Mouse (Mus musculus) neural tube, embryonic 13.5 days (tissue): ENCODE measurements around the gene Kbtbd4. TPM values are rescaled to one million over a fixed set of nuclear protein-coding genes. Genes with fewer than 3 reads are reported as not detected.

Experiments
- ATAC-seq: fragments of 200-750 bp; cut with Nextera tagmentation; 2 replicates; pipeline ENCODE4 v1.8.0; 2017; ENCODE audit warnings: low read depth, mild to moderate bottlenecking, moderate TSS enrichment, moderate library complexity
- H3K27ac ChIP-seq: fragments of 300-500 bp; sonication (generic); replicated peaks from 2 replicates; pipeline ENCODE4 v1.5.1; 2015; ENCODE audit warnings: moderate library complexity, mild to moderate bottlenecking, inconsistent platforms
- H3K27me3 ChIP-seq: fragments of 300-500 bp; sonication (generic); 2 replicates; pipeline ENCODE4 v1.6.1; 2015; ENCODE audit warnings: mild to moderate bottlenecking, inconsistent platforms
- H3K36me3 ChIP-seq: fragments of 300-500 bp; sonication (generic); 2 replicates; pipeline ENCODE4 v1.6.1; 2015; ENCODE audit warnings: mild to moderate bottlenecking, inconsistent platforms
- H3K4me1 ChIP-seq: fragments of 300-500 bp; sonication (generic); replicated peaks from 2 replicates; pipeline ENCODE4 v1.6.1; 2015; ENCODE audit warnings: inconsistent platforms
- H3K4me2 ChIP-seq: fragments of 300-500 bp; sonication (generic); 2 replicates; pipeline ENCODE4 v1.6.1; 2015; ENCODE audit warnings: inconsistent platforms, mild to moderate bottlenecking, moderate library complexity
- H3K4me3 ChIP-seq: fragments of 300-500 bp; sonication (generic); 2 replicates; pipeline ENCODE4 v1.5.1; 2015; ENCODE audit warnings: mild to moderate bottlenecking, inconsistent platforms
- H3K9ac ChIP-seq: fragments of 300-500 bp; sonication (generic); 2 replicates; pipeline ENCODE4 v1.6.1; 2015; ENCODE audit warnings: moderate library complexity, mild to moderate bottlenecking, inconsistent platforms
- H3K9me3 ChIP-seq: fragments of 300-500 bp; sonication (generic); 2 replicates; pipeline ENCODE4 v1.6.1; 2016; ENCODE audit warnings: inconsistent platforms
- WGBS: fragments of 180-500 bp; shearing (Covaris S2); methylation state at CpG from one replicate; pipeline ENCODE4 v1.1.7; 2015; 5-methylcytosine and 5-hydroxymethylcytosine counted together
- polyA plus RNA-seq: library from polyadenylated mRNA; unstranded; fragments of >200 nt; fragmentation: Nextera tagmentation; extraction: Ambion mirVana; gene quantifications from 2 replicates; pipeline ENCODE4 v1.2.1, GENCODE M21; 2015

Kbtbd4 gene
- polyA plus RNA-seq, result 51.2 and 51.6 TPM in 2 replicates

GRCm38 (mm10) chr2:90904076-90904855, at the start of gene Kbtbd4, which contains the start of gene Ndufs3:
Gene Kbtbd4 (plus strand): TSS chr2:90904740.
Gene Ndufs3 (minus strand): TSS chr2:90904827.
- no peaks in the 10 kb centered on the region for H3K27me3 ChIP-seq
- H3K36me3 ChIP-seq, result peaks cover 53% of the 10 kb centered on the region
- WGBS, result under 1% methylated on average over 43 of the region's 43 CpGs
- peak within 1 kb of the TSS; percentile 95 for H3K4me3 ChIP-seq
- H3K4me1 ChIP-seq, result peaks cover 37% of the 10 kb centered on the region
- peak within 1 kb of the TSS; percentile 97 for H3K9ac ChIP-seq
- H3K9me3 ChIP-seq, result no peaks in the 10 kb centered on the region
- peak within 1 kb of the TSS; percentile 96 for H3K27ac ChIP-seq
- peak; percentile 94 for ATAC-seq
- peak within 1 kb of the TSS; percentile 85 for H3K4me2 ChIP-seq

GRCm38 (mm10) chr2:90861486-90861885, 43.1 kb upstream of the Kbtbd4 start:
- Histone ChIP-seq H3K9me3 (no peaks in the 10 kb centered on the region), H3K4me3 (no peak overlapping the region), H3K27me3 (no peaks in the 10 kb centered on the region), H3K4me2 (no peak overlapping the region), H3K27ac (no peak overlapping the region), H3K9ac (no peak overlapping the region), H3K4me1 (no peaks in the 10 kb centered on the region), H3K36me3 (peaks cover 86% of the 10 kb centered on the region)
- 90% methylated on average over 2 of the region's 2 CpGs for WGBS
- no peak for ATAC-seq

- no peak for ATAC-seq
- peak overlapping the region; percentile 59; the same call in 1 of the 2 replicates for H3K27ac ChIP-seq
Measured at GRCm38 (mm10) chr2:90864184-90864583, 40.4 kb upstream of the Kbtbd4 start.

DNA sequence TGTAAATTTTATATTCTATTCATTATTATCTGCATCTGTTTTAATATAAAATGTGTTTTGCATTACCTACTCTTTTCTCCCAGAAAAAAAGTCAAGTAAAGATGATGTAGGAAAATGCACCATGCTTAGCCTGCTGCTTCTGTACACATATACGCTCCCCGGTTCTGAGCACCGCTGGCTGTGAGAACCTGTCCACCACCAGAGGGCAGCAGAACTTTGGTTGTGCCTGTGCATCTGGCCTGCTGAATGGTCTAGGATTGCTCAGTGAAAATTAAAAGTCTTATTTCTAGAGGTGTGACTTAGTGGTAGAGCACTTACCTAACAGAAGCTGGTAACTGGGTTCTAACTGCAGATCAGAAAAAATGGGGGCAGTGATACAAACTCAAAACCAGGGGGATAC, 38.0 kb upstream of the Kbtbd4 start:
- Histone ChIP-seq H3K4me2 (no peak overlapping the region), H3K27ac (no peak overlapping the region), H3K4me1 (peaks cover 3% of the 10 kb centered on the region; the same call in 1 of the 2 replicates), H3K27me3 (no peaks in the 10 kb centered on the region), H3K9ac (no peak overlapping the region), H3K4me3 (no peak overlapping the region), H3K9me3 (no peaks in the 10 kb centered on the region), H3K36me3 (peaks cover 62% of the 10 kb centered on the region)
- WGBS, result 29% methylated on average over 3 of the region's 3 CpGs
- peak; percentile 84 for ATAC-seq

More at GRCm38 (mm10) chr2:90864184-90864583, 40.4 kb upstream of the Kbtbd4 start:
- Histone ChIP-seq H3K27me3 (no peaks in the 10 kb centered on the region), H3K9ac (no peak overlapping the region), H3K4me1 (no peaks in the 10 kb centered on the region), H3K36me3 (peaks cover 83% of the 10 kb centered on the region), H3K9me3 (no peaks in the 10 kb centered on the region), H3K4me2 (no peak overlapping the region), H3K4me3 (no peak overlapping the region)

DNA sequence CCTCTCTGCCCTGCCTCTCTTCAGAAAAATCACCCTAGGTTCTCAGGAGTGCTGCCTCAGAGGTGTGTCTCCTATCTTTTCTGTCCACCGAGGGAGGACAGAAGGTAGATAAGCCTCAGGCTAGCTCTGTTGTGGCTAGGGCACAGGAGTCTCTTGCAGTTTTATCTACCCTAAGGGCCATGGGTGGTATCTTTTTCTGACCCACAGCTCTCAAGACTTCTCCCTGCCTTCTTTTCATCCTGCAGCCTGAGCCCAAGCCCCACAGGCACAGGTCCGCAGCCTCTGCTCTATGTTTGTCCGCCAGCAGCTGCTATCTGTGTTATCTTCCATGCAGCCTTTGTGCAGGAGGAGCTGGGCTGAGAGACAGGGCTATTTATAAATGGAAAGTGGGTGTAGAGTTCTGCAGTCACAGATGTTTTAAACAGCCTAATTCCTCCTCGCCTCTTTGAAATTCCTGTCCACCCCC, 34.4 kb upstream of the Kbtbd4 start:
- 0 out of 2 replicates have a peak, but pooled peaks have one; percentile 13 for ATAC-seq
- Histone ChIP-seq H3K9me3 (no peaks in the 10 kb centered on the region), H3K27me3 (no peaks in the 10 kb centered on the region), H3K4me3 (no peak overlapping the region), H3K4me2 (no peak overlapping the region), H3K9ac (0 out of 2 replicates have a peak overlapping the region, but pooled peaks have one; percentile 22), H3K27ac (no peak overlapping the region), H3K36me3 (peaks cover 29% of the 10 kb centered on the region), H3K4me1 (peaks cover 13% of the 10 kb centered on the region; the same call in 1 of the 2 replicates)
- WGBS, result 44% methylated on average over 4 of the region's 4 CpGs

- Histone ChIP-seq H3K9me3 (no peaks in the 10 kb centered on the region), H3K4me1 (peaks cover 13% of the 10 kb centered on the region; the same call in 1 of the 2 replicates), H3K27me3 (no peaks in the 10 kb centered on the region), H3K27ac (no peak overlapping the region), H3K36me3 (peaks cover 18% of the 10 kb centered on the region), H3K4me3 (no peak overlapping the region), H3K4me2 (no peak overlapping the region), H3K9ac (no peak overlapping the region)
- WGBS, result 63% methylated on average over 8 of the region's 8 CpGs
- ATAC-seq, result no peak
Measured at GRCm38 (mm10) chr2:90871180-90871961, 33.2 kb upstream of the Kbtbd4 start.

DNA sequence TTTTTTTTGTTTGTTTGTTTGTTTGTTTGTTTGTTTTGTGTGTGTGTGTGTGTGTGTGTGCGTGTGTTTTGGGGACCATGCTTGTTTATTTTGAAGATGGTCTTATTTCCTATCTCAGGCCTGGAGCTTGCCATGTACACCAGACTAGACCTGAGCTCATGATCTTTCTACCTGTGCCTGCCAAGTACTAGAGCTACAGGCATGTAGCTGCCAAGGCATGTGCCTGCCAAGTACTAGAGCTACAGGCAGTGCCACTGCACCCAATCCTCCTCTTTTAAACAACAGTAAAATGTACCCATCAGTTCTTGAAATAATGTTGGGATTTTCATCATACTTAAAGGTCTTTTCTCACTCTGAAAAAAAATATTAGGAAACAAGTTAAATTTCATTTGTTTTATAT, 30.5 kb upstream of the Kbtbd4 start:
- H3K4me2 ChIP-seq, result no peak overlapping the region
- ATAC-seq, result no peak
- 92% methylated on average over 1 of the region's 1 CpGs for WGBS
- H3K27ac ChIP-seq, result no peak overlapping the region
- peaks cover 13% of the 10 kb centered on the region; the same call in 1 of the 2 replicates for H3K4me1 ChIP-seq
- H3K9me3 ChIP-seq, result no peaks in the 10 kb centered on the region
- no peaks in the 10 kb centered on the region for H3K27me3 ChIP-seq
- H3K9ac ChIP-seq, result no peak overlapping the region
- peaks cover 1% of the 10 kb centered on the region; the same call in 1 of the 2 replicates for H3K36me3 ChIP-seq
- H3K4me3 ChIP-seq, result no peak overlapping the region

DNA sequence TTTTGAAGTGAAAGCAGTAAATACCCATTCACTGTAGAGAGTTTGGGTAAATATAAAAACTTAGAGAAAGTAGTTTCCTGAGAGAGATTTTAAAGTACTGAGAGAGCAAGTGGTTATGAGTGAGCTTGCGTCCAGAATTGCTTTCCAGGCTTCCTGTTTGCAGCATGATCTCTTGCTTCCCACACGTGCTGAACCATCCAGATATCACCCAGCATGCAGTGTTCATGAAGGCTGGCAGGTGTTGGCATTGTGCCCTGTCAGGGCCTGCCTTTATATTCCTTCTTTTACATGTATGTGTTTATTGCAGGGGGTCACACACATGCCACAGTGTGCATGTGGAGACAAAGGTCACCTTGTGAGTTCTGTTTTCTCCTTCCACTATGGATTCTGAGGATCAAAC, 29.3 kb upstream of the Kbtbd4 start:
- Histone ChIP-seq H3K36me3 (no peaks in the 10 kb centered on the region), H3K4me1 (peaks cover 23% of the 10 kb centered on the region), H3K27me3 (no peaks in the 10 kb centered on the region), H3K9ac (no peak overlapping the region), H3K27ac (no peak overlapping the region), H3K9me3 (no peaks in the 10 kb centered on the region), H3K4me3 (no peak overlapping the region), H3K4me2 (no peak overlapping the region)
- no peak for ATAC-seq
- 83% methylated on average over 2 of the region's 2 CpGs for WGBS

DNA sequence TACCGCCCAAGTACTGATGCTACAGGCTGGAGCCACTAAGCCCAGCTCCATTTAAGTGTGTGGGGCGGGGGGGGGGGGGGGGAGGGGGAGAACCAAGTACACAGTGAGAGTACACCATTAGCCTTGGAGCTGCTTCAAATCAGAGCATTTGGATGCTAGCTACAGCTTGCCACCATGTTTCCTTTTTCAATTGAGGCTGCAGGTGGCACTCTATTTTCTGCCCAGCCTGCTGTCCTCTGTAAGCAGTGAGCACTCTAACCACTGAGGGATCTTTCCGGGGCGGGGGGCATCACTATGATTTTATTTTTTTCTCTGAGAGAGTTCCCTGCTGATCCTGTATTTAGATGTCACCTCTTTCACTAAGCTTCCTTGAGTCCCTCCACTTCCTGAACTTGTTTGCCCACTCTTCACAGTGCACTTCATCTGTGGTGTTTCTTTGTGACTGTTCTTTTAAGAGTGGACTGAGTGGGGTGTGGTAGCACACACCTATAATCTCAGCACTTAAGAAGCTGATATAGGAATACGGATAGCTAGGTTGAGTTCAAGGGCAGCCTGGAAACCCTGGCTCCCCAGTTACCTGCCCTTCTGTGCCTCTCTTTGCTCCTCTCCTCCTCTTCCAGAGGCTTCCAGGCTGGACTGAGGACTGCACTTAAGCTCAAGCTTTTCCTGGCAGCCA, 26.8 kb upstream of the Kbtbd4 start:
- H3K36me3 ChIP-seq, result no peaks in the 10 kb centered on the region
- H3K27ac ChIP-seq, result no peak overlapping the region
- no peak overlapping the region for H3K9ac ChIP-seq
- no peak overlapping the region for H3K4me2 ChIP-seq
- H3K9me3 ChIP-seq, result no peaks in the 10 kb centered on the region
- H3K4me3 ChIP-seq, result no peak overlapping the region
- WGBS, result 63% methylated on average over 5 of the region's 5 CpGs
- no peak for ATAC-seq
- H3K4me1 ChIP-seq, result peaks cover 19% of the 10 kb centered on the region
- no peaks in the 10 kb centered on the region for H3K27me3 ChIP-seq

DNA sequence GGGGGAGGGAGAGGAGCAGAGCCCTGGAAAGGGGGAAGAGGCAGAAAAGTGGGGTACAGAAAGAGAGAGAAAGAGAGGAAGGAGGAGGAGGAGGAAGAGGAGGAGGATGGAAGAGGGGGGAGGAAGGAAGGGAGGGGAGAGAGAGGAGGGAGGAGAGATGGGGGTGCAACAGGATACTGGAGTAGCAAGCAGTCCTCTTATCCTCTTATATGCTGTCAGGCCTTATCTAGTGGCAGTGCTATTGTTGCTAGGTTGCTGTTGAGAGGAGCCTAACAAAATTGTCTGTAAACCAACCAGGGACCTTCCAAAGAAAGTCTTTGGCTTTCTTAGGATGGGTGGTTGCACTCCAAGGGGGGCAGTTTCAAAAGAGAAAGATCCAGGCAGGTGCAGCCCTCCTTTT, 25.1 kb upstream of the Kbtbd4 start:
- H3K27me3 ChIP-seq, result peaks cover 2% of the 10 kb centered on the region; the same call in 1 of the 2 replicates
- no peaks in the 10 kb centered on the region for H3K9me3 ChIP-seq
- no peak overlapping the region for H3K27ac ChIP-seq
- no peak overlapping the region for H3K9ac ChIP-seq
- no peak overlapping the region for H3K4me2 ChIP-seq
- H3K4me3 ChIP-seq, result no peak overlapping the region
- no peaks in the 10 kb centered on the region for H3K36me3 ChIP-seq
- ATAC-seq, result no peak
- H3K4me1 ChIP-seq, result peaks cover 24% of the 10 kb centered on the region

DNA sequence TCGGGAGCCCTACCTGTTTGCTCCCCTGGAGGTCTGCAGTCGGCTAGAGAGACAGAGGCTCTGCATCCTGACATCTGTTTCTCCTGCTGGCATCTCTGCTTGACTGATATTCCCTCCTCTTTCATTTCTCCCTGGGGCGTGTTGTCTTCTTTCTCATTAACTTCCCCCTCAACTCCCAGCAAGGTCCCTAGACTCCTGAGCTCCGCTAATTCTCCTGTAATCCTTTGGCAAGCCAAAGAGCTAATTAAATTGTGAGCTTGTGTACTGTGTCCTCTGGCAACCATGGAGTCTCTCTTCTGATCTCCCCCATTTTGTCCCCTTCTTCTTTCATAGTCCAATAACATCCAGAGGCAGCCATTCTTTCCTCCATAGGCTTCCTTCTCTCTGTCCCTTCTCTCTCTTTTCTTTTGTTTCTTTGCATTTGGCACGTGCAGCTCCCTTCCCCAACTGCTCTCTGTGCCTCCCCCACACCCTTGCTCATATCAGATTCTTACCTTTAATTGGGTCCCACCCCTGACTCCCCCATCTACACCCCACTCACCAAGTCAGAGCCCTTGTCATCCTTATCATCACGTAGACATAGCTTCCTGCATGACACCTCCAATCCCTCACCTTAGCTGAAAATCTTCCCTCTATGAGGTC, 24.3 kb upstream of the Kbtbd4 start:
- Histone ChIP-seq H3K4me1 (peaks cover 31% of the 10 kb centered on the region), H3K9ac (no peak overlapping the region; the same call in 1 of the 2 replicates), H3K36me3 (no peaks in the 10 kb centered on the region), H3K9me3 (no peaks in the 10 kb centered on the region), H3K4me3 (no peak overlapping the region), H3K4me2 (no peak overlapping the region), H3K27ac (peak overlapping the region; percentile 64), H3K27me3 (peaks cover 10% of the 10 kb centered on the region; the same call in 1 of the 2 replicates)
- ATAC-seq, result 0 out of 2 replicates have a peak, but pooled peaks have one; percentile 10
- WGBS, result 28% methylated on average over 6 of the region's 6 CpGs
